Mouse (Mus musculus) midbrain, embryonic 12.5 days (tissue): Measurements from ENCODE around the gene Taf11. TPM values are rescaled to one million over a fixed set of nuclear protein-coding genes. Genes with fewer than 3 reads are reported as not detected.

Experiments used
- ATAC-seq: fragments of 200-750 bp; cut with Nextera tagmentation; 2 replicates; pipeline ENCODE4 v1.8.0; 2017; ENCODE audit warnings: low read depth, moderate TSS enrichment, moderate library complexity; ENCODE audit not compliant: low FRiP score
- H3K27ac ChIP-seq: fragments of 300-500 bp; sonication (generic); replicated peaks from 2 replicates; pipeline ENCODE4 v1.5.1; 2016; ENCODE audit warnings: mild to moderate bottlenecking
- H3K27me3 ChIP-seq: fragments of 300-500 bp; sonication (generic); 2 replicates; pipeline ENCODE4 v1.6.1; 2016; ENCODE audit warnings: mild to moderate bottlenecking
- H3K36me3 ChIP-seq: fragments of 300-500 bp; sonication (generic); 2 replicates; pipeline ENCODE4 v1.6.1; 2016
- H3K4me1 ChIP-seq: fragments of 300-500 bp; sonication (generic); 2 replicates; pipeline ENCODE4 v1.6.1; 2016
- H3K4me2 ChIP-seq: fragments of 300-500 bp; sonication (generic); replicated peaks from 2 replicates; pipeline ENCODE4 v1.6.1; 2016; ENCODE audit warnings: mild to moderate bottlenecking, moderate library complexity
- H3K4me3 ChIP-seq: fragments of 300-500 bp; sonication (generic); 2 replicates; pipeline ENCODE4 v1.5.1; 2016; ENCODE audit warnings: mild to moderate bottlenecking
- H3K9ac ChIP-seq: fragments of 300-500 bp; sonication (generic); replicated peaks from 2 replicates; pipeline ENCODE4 v1.6.1; 2016; ENCODE audit warnings: mild to moderate bottlenecking, moderate library complexity
- H3K9me3 ChIP-seq: fragments of 300-500 bp; sonication (generic); 2 replicates; pipeline ENCODE4 v1.6.1; 2016; ENCODE audit warnings: mild to moderate bottlenecking
- WGBS: fragments of 180-500 bp; shearing (Covaris S2); methylation state at CpG from one replicate; pipeline ENCODE4 v1.1.7; 2016; 5-methylcytosine and 5-hydroxymethylcytosine counted together
- polyA plus RNA-seq: library from polyadenylated mRNA; unstranded; fragments of >200 nt; fragmentation: Nextera tagmentation; extraction: Ambion mirVana; gene quantifications from 2 replicates; pipeline ENCODE4 v1.2.1, GENCODE M21; 2016

The Taf11 gene
- polyA plus RNA-seq = 95.7 TPM in 2 replicates

DNA sequence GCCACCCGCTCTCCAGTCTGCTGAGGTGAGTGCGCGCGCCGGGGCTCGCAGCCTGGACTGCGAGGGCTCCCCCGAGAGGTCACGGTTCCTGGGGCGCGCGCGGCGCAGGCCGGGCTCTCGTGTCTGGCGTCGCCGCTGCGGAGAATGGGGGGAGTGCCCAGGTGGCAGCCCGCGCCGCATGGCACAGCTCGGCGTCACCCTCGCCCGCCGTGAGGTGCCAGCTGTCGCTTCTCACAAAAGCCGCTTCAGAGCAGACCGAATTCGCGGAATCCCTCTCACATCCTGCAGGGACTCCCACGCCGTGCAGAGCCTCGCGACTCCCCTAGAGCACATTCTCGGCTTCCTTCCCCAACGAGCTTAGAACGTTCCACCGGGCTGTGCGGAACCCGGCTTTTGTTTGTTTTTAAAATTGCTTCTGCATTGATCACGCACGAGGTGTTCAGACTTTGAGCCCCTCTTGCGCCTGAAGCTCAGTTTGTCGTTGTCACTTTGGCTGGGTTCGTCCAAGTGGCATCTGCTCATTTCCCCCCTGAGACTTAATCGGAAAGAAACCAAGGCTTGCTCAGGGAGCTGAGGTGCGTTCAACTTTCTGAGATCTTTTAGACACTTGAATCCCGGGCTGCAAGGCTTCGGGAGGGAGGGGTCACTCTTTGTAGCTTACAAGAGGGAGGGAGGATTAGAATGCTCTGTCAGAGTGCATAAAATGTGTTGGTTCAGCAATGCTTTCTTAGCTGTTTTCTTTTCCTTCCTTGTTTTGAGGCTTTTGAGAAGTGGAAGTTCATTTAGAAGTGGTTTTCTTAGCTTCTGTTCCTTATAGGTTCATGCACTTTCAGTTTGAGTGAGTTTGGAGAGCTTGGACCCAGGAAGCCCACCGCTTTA, at the start of gene Taf11:
Gene Taf11 (minus strand): TSS at position 223 of the 879 bp plus-strand sequence.
- peak within 1 kb of the TSS; percentile 91 for H3K9ac ChIP-seq
- peaks cover 33% of the 10 kb centered on the region for H3K4me1 ChIP-seq
- peak within 1 kb of the TSS; percentile 96 for H3K4me3 ChIP-seq
- 2% methylated on average over 52 of the region's 53 CpGs for WGBS
- peak within 1 kb of the TSS; percentile 76 for H3K27ac ChIP-seq
- peak; percentile 53 for ATAC-seq
- peaks cover 6% of the 10 kb centered on the region for H3K36me3 ChIP-seq
- H3K9me3 ChIP-seq = no peaks in the 10 kb centered on the region
- peak within 1 kb of the TSS; percentile 93 for H3K4me2 ChIP-seq
- H3K27me3 ChIP-seq = 0 out of 2 replicates have a peak, but pooled peaks cover 3% of the 10 kb centered on the region

DNA sequence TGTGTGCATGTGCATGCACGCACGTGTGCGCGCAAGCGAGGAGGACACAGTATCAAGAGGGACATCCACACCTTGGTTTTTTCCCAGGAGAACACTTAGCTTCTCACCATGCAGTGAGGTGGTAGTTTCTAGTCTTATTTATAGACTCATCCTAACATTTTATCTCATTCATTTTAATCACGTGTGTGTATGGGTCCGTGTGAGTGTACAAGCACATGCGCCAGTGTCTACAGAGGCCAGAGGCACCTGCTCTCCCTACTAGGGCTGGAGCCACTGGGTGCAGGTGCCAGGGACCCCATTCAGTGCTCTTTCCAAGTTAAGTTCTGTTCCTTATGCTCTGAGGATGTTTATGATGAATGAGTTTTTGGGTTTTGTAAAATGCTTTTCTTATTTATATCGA, 48.0 kb upstream of the Taf11 start:
- no peak for ATAC-seq
- WGBS = 97% methylated on average over 9 of the region's 9 CpGs
- Histone ChIP-seq H3K9ac (no peak overlapping the region), H3K9me3 (no peaks in the 10 kb centered on the region), H3K36me3 (no peaks in the 10 kb centered on the region), H3K27me3 (no peaks in the 10 kb centered on the region), H3K4me3 (no peak overlapping the region), H3K4me1 (no peaks in the 10 kb centered on the region; the same call in 1 of the 2 replicates), H3K4me2 (no peak overlapping the region), H3K27ac (no peak overlapping the region)

DNA sequence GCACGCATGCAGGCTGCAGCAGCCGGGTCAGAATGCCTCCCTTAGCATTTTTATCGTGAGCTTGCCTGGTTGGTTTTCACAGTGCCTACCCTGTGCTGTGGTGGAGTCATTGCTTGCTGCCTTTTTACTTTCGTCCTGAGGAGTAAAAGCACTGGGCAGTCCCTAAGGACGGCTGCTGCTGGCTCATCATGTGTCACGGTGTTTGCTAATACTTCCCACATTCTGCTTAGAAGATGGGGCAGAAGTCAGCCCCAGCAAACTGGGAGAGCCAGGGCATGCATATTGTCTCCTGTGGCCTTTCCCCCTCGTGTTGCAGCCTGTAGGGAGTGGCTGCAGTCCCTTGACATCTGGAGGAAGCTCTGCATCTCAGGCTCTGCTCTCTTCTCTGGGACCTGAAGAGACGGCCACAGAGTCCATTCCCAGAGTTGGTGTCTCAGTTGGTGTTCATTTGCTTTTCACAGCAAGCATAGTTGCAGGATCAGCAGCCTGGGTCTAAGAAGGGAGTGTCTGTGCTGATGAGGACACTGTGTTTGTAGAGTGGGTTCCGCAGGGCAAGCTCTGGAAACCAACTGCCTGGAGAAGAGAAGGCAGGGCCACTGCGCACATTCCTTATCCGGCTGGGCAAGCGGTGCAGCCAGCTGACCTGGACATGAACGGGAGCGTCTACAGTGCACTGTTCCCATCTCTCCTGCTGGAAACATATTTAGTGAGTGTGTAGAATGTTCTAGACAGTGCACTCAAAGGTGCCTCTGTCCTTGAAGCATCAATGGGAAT, 45.2 kb upstream of the Taf11 start:
- Histone ChIP-seq H3K4me3 (no peak overlapping the region), H3K4me2 (no peak overlapping the region), H3K27ac (no peak overlapping the region), H3K36me3 (no peaks in the 10 kb centered on the region), H3K9me3 (no peaks in the 10 kb centered on the region), H3K27me3 (no peaks in the 10 kb centered on the region), H3K4me1 (no peaks in the 10 kb centered on the region), H3K9ac (no peak overlapping the region)
- 68% methylated on average over 14 of the region's 14 CpGs for WGBS
- ATAC-seq = no peak

DNA sequence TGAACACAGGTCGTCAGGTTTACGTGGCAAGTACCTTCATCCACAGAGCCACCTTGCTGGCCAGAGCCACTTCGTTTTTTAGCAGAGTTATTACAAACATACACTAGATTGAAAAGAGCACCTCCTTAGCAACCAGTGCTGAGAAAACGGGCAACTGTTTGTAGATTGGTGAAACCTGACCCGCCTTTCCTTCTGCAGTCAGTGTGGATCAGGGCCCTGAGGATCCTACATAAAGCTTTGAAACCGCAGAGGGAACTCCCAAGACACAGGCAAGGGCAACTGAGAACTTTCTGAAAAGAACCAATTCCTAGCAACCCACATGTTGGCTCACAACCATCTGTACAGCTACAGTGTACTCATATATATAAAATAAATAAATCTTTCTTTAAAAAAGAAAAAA, 43.5 kb upstream of the Taf11 start:
- Histone ChIP-seq H3K4me1 (no peaks in the 10 kb centered on the region), H3K27me3 (no peaks in the 10 kb centered on the region), H3K4me3 (no peak overlapping the region), H3K36me3 (no peaks in the 10 kb centered on the region), H3K27ac (no peak overlapping the region), H3K9me3 (no peaks in the 10 kb centered on the region), H3K9ac (no peak overlapping the region), H3K4me2 (no peak overlapping the region)
- WGBS = 77% methylated on average over 6 of the region's 6 CpGs
- ATAC-seq = no peak

DNA sequence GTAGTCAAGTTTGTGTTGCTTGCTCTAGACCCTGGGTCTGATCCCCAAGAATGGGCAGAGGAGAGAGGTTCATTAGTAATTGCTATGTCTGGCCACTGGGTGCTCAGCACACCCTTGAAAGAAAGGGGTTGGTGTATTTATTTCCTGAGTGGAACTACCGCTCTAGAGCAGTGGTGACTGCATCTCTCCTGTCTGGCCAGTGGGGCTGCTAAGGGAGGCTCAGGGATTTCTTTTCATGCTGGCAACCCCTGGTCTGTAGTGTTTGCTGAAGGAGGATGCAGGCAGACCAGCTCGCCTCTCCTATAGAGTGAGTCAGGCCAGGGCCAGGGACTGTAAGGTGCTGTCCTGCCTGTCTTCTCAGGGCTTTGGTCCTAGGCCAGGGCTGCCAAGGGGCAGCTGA, 37.5 kb upstream of the Taf11 start:
- no peak overlapping the region for H3K27ac ChIP-seq
- no peak overlapping the region for H3K4me2 ChIP-seq
- no peaks in the 10 kb centered on the region for H3K27me3 ChIP-seq
- H3K9ac ChIP-seq = no peak overlapping the region
- no peaks in the 10 kb centered on the region for H3K36me3 ChIP-seq
- no peak for ATAC-seq
- WGBS = 88% methylated on average over 2 of the region's 2 CpGs
- H3K4me3 ChIP-seq = no peak overlapping the region
- H3K9me3 ChIP-seq = no peaks in the 10 kb centered on the region
- peaks cover 14% of the 10 kb centered on the region; the same call in 1 of the 2 replicates for H3K4me1 ChIP-seq

DNA sequence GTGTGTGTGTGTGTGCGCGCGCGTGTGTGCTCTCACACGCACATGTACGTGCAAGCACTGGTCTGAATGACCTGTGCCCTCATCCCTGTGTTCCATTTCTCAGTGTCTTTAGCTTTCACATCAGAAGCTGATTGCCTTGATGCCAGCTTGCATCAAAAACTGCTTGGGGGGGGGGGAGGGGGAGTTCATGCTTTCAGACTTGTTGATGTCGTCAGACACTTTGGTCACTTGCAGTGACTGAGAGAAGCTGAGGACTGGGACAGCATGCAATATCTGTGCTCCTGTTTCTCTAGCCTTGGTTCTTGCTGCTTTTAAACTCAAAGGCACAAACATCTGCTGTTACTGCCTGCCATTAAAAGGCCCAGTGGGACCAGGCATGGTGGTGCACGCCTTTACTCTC, 36.7 kb upstream of the Taf11 start:
- Histone ChIP-seq H3K4me2 (no peak overlapping the region), H3K9ac (no peak overlapping the region), H3K4me1 (peaks cover 14% of the 10 kb centered on the region; the same call in 1 of the 2 replicates), H3K27ac (no peak overlapping the region; the same call in 1 of the 2 replicates), H3K9me3 (no peaks in the 10 kb centered on the region), H3K27me3 (no peaks in the 10 kb centered on the region), H3K36me3 (no peaks in the 10 kb centered on the region), H3K4me3 (no peak overlapping the region)
- 89% methylated on average over 8 of the region's 8 CpGs for WGBS
- ATAC-seq = no peak

DNA sequence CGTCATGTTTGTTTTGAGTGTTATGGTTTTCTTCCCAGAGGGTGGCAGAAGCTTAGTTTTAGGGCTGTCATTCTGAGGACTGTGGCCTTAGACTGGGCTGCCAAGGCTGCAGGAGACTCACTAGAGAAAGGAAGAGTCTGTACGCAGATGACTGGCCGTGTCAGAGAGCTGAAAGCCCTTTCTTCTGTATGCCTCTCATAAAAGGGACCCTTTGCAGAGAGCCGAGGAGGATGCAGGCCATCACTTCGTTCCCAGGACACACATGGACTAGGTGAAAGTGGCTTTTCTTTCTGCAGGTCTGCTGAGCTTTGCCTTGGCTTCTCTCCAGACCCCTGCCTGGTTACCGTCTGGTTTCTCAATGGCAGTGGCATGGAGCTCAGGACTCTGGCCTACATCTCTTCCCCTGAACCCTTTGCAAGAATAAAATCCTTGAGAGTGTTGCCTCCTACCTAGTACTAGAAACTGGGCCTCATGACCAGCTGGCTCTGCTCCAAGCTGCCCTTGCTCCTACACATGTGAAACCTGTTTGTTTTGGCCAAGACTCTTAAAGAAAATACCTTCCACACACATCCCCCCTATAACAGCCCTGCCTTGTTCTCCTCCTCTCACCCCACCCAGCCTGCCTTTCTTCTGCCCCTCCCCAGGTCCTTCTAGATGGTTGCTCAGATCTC, 36.0 kb upstream of the Taf11 start:
- Histone ChIP-seq H3K9ac (no peak overlapping the region), H3K4me1 (peaks cover 15% of the 10 kb centered on the region; the same call in 1 of the 2 replicates), H3K9me3 (no peaks in the 10 kb centered on the region), H3K27ac (peak overlapping the region; percentile 40), H3K4me2 (no peak overlapping the region), H3K36me3 (no peaks in the 10 kb centered on the region), H3K27me3 (no peaks in the 10 kb centered on the region), H3K4me3 (no peak overlapping the region)
- 65% methylated on average over 6 of the region's 6 CpGs for WGBS
- no peak for ATAC-seq

DNA sequence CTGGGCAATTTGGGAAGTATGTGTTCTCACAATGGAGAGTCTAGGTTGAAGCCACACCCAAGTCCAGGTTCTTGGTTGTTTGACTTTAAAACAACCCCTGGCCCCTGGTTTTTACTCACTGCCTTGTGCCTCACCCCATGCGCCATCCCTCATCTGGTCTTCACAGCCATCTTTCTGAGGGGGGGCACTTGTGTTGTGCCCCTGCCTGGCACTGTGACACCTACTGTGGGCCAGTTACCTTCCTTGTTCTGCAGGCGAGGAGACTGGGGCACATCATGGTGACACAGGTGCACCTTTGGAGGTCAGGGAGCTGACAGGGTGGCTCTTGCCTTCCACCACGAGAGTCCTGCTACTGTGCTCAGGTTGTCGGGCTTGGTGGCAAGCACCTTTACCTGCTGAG, 32.5 kb upstream of the Taf11 start:
- 93% methylated on average over 4 of the region's 4 CpGs for WGBS

DNA sequence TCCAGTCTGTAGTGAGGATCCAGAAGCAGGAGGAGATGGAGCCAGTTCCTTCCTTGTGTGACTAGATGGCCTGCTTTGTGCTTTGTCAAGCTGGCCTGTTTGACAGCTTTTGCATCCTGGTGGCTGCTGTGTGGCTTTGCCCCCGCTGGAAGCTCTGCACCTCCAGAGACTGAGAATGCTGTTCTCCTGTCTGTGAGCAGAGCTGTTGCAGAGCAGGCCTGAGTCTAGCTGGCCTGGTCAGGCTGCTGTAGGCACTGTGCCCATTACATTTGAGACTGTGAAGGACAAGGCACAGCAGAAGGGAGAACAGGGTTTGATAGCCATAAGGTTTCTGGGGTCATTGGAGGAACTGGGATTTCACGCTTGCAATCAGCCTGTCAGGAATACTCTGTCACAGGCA, 32.1 kb upstream of the Taf11 start:
- Histone ChIP-seq H3K4me2 (no peak overlapping the region), H3K4me1 (peaks cover 21% of the 10 kb centered on the region), H3K27ac (0 out of 2 replicates have a peak overlapping the region, but pooled peaks have one; percentile 1), H3K9me3 (no peaks in the 10 kb centered on the region), H3K9ac (0 out of 2 replicates have a peak overlapping the region, but pooled peaks have one; percentile 4), H3K27me3 (no peaks in the 10 kb centered on the region), H3K36me3 (no peaks in the 10 kb centered on the region), H3K4me3 (no peak overlapping the region)
- 66% methylated on average over 2 of the region's 2 CpGs for WGBS
- no peak for ATAC-seq

More for the DNA sequence above, 32.5 kb upstream of the Taf11 start:
- H3K27me3 ChIP-seq = no peaks in the 10 kb centered on the region
- no peak for ATAC-seq
- H3K36me3 ChIP-seq = no peaks in the 10 kb centered on the region
- H3K27ac ChIP-seq = 0 out of 2 replicates have a peak overlapping the region, but pooled peaks have one; percentile 1
- 0 out of 2 replicates have a peak overlapping the region, but pooled peaks have one; percentile 4 for H3K9ac ChIP-seq
- no peak overlapping the region for H3K4me2 ChIP-seq
- no peaks in the 10 kb centered on the region for H3K9me3 ChIP-seq
- no peak overlapping the region for H3K4me3 ChIP-seq
- peaks cover 21% of the 10 kb centered on the region for H3K4me1 ChIP-seq

DNA sequence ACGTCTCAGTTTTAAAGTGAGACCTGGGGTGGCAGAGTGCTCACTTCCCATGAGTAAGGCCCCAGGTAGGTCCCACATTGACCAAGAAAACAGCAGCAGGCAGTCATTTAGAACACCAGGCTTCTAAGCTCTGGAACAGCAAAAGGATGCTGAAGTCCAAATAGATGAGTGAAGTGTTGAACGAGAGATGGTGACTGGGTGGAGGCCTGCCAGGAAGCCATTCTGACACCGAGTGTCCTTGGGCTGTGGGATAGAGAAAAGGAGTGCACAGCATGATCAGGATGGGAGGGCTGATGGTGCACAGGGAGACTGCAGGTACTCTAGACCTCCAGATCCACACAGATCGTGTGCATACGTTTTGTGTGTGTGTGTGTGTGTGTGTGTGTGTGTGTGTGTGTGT, 31.5 kb upstream of the Taf11 start:
- WGBS = 82% methylated on average over 5 of the region's 5 CpGs
- no peak for ATAC-seq
- no peak overlapping the region for H3K9ac ChIP-seq

DNA sequence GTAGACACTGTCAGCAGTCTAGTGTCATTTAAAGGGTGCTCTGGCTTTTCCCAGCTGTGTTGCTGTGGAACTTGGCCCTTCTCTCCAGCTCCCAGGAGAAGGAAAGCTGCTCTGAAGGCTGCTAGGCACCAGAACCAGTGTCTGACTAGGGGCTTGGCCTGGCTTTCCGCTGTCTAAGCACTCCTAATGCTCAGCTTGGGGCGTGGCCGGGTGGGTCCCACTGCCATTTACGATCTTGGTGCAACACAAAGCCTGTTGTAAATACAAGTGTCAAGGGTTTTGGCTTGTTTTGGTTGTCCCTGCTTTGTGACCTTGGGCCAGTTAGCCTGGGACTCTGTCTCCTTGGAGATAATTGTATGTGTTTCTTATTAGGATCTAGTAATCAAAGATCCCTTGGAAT, 30.7 kb upstream of the Taf11 start:
- Histone ChIP-seq H3K9ac (0 out of 2 replicates have a peak overlapping the region, but pooled peaks have one; percentile 15), H3K36me3 (no peaks in the 10 kb centered on the region), H3K4me2 (no peak overlapping the region), H3K4me3 (no peak overlapping the region), H3K9me3 (no peaks in the 10 kb centered on the region), H3K27me3 (no peaks in the 10 kb centered on the region), H3K4me1 (peaks cover 11% of the 10 kb centered on the region), H3K27ac (no peak overlapping the region)
- ATAC-seq = no peak
- WGBS = 80% methylated on average over 4 of the region's 4 CpGs

More for the DNA sequence above, 31.5 kb upstream of the Taf11 start:
- H3K36me3 ChIP-seq = no peaks in the 10 kb centered on the region
- no peaks in the 10 kb centered on the region for H3K27me3 ChIP-seq
- H3K4me2 ChIP-seq = no peak overlapping the region
- H3K27ac ChIP-seq = no peak overlapping the region
- H3K4me1 ChIP-seq = peaks cover 19% of the 10 kb centered on the region
- no peak overlapping the region for H3K4me3 ChIP-seq
- no peaks in the 10 kb centered on the region for H3K9me3 ChIP-seq
